10 mouse cellular contexts compared by ENCODE assay signal in genomic region chr19:47485997-47486566, GRCm38 (mm10). TPM values are rescaled to one million over a fixed set of nuclear protein-coding genes. Genes with fewer than 3 reads are reported as not detected.
DNase-seq lines count a peak whose midpoint lies in the region; ATAC-seq and TF ChIP-seq lines count a peak whose summit lies in the region.
"Had no signal": no experiment of that assay in that cellular context is flagged by ENCODE, and none has a peak within 500 bp of the region (broad histone marks: within the 10 kb centered on the region; RNA-seq: fewer than 3 reads in every experiment).

No protein-coding gene starts in this region.

- DNase-seq in cerebellum, adult 2 months = no peak
- DNase-seq in cerebellum, adult 11 months = no peak
- no peak for DNase-seq in lung, postnatal 36 days
- no peak for DNase-seq in liver, postnatal 0 days
- no peak for DNase-seq in ovary, postnatal 36 days (ENCODE audit: low spot score)
- DNase-seq: cerebellum, postnatal 36 days had no signal

- no peak for TF ChIP-seq EP300 in liver, postnatal 0 days (IDR thresholded peaks at IDR 0.05; ENCODE audit: low read depth)

- H3K27ac ChIP-seq in cerebellum, adult 2 months (ENCODE audit: insufficient read depth, low read length) = 0 out of 2 replicates have a peak overlapping the region, but pooled peaks have one; percentile 14
- no peak overlapping the region for H3K27ac ChIP-seq in lung, embryonic 15.5 days
- peak overlapping the region; percentile 93 to 95 for H3K27ac ChIP-seq in heart, embryonic 14.5 days (replicated peaks in 1 of 2; ENCODE audit: control insufficient read depth in 1 of 2, insufficient read depth in 1 of 2, low read depth in 2 of 2, low read length in 2 of 2)
- 0 out of 2 replicates have a peak overlapping the region, but pooled peaks have one; percentile 26 for H3K27ac ChIP-seq in small intestine, adult 2 months (ENCODE audit: insufficient read depth, low read depth, low read length)
- H3K27ac ChIP-seq in liver, postnatal 0 days (ENCODE audit: low read depth) = no peak overlapping the region
- H3K27ac ChIP-seq: neural tube, embryonic 13.5 days had no signal

- TF ChIP-seq CTCF in cerebellum, adult 2 months (IDR thresholded peaks at IDR 0.05; ENCODE audit: borderline replicate concordance, insufficient read depth, low read depth, low read length) = no peak
- no peak for TF ChIP-seq CTCF in small intestine, adult 2 months (IDR thresholded peaks at IDR 0.05; ENCODE audit: extremely low read depth, insufficient read length, insufficient replicate concordance, low read depth, low read length)
- TF ChIP-seq CTCF in liver, postnatal 0 days (IDR thresholded peaks at IDR 0.05; ENCODE audit: low read depth) = no peak

- H3K4me1 ChIP-seq in cerebellum, adult 2 months (ENCODE audit: control insufficient read depth, insufficient read depth, low read length) = no peaks in the 10 kb centered on the region; the same call in 1 of the 2 replicates
- peaks cover 7% of the 10 kb centered on the region; the same call in 1 of the 2 replicates for H3K4me1 ChIP-seq in lung, embryonic 15.5 days
- peaks cover 16 to 19% of the 10 kb centered on the region in 2 experiments for H3K4me1 ChIP-seq in heart, embryonic 14.5 days (ENCODE audit: control insufficient read depth in 2 of 2, insufficient read depth in 2 of 2, low read length in 2 of 2)
- H3K4me1 ChIP-seq in small intestine, adult 2 months (ENCODE audit: control insufficient read depth, insufficient read depth, insufficient read length, low read length) = peaks cover 4% of the 10 kb centered on the region; the same call in 1 of the 2 replicates
- no peaks in the 10 kb centered on the region for H3K4me1 ChIP-seq in liver, postnatal 0 days (ENCODE audit: insufficient read depth)

- no peaks in the 10 kb centered on the region for H3K9me3 ChIP-seq in lung, embryonic 15.5 days
- peaks cover 11% of the 10 kb centered on the region for H3K9me3 ChIP-seq in heart, embryonic 14.5 days (ENCODE audit: control insufficient read depth, low read length)
- peaks cover 11% of the 10 kb centered on the region for H3K9me3 ChIP-seq in liver, postnatal 0 days (ENCODE audit: low read length)

- TF ChIP-seq POLR2A in cerebellum, adult 2 months (IDR thresholded peaks at IDR 0.05; ENCODE audit: borderline replicate concordance, insufficient read depth, low read length) = no peak
- TF ChIP-seq POLR2A in small intestine, adult 2 months (IDR thresholded peaks at IDR 0.05; ENCODE audit: low read depth, low read length) = no peak

- H3K27me3 ChIP-seq in cerebellum, adult 2 months (ENCODE audit: control insufficient read depth, insufficient read depth, low read length) = no peaks in the 10 kb centered on the region
- no peaks in the 10 kb centered on the region for H3K27me3 ChIP-seq in lung, embryonic 15.5 days
- H3K27me3 ChIP-seq in heart, embryonic 14.5 days (ENCODE audit: control insufficient read depth, insufficient read depth, low read length) = no peaks in the 10 kb centered on the region
- no peaks in the 10 kb centered on the region for H3K27me3 ChIP-seq in small intestine, adult 2 months (ENCODE audit: control insufficient read depth, insufficient read depth, low read length)
- H3K27me3 ChIP-seq in liver, postnatal 0 days (ENCODE audit: insufficient read depth, low read length) = no peaks in the 10 kb centered on the region
- H3K27me3 ChIP-seq: neural tube, embryonic 13.5 days had no signal

- H3K9ac ChIP-seq in lung, embryonic 15.5 days = no peak overlapping the region
- H3K9ac ChIP-seq in heart, embryonic 14.5 days (ENCODE audit: low read length) = peak overlapping the region; percentile 48
- no peak overlapping the region for H3K9ac ChIP-seq in liver, postnatal 0 days (replicated peaks)
- H3K9ac ChIP-seq: neural tube, embryonic 13.5 days had no signal

- H3K4me2 ChIP-seq in lung, embryonic 15.5 days = peak overlapping the region; percentile 14
- H3K4me2 ChIP-seq in heart, embryonic 14.5 days (ENCODE audit: low read length) = peak overlapping the region; percentile 52
- no peak overlapping the region for H3K4me2 ChIP-seq in liver, postnatal 0 days (ENCODE audit: low read depth, low read length)
- H3K4me2 ChIP-seq: neural tube, embryonic 13.5 days had no signal

- 26% methylated on average over 9 of the region's 9 CpGs for WGBS in cerebellum, adult 2 months
- 24% methylated on average over 9 of the region's 9 CpGs for WGBS in lung, embryonic 15.5 days
- WGBS in heart, embryonic 14.5 days = 11% methylated on average over 9 of the region's 9 CpGs
- WGBS in small intestine, adult 2 months = 37% methylated on average over 9 of the region's 9 CpGs
- WGBS in liver, postnatal 0 days (ENCODE audit: insufficient replicate concordance) = 27% methylated on average over 9 of the region's 9 CpGs

- no peak overlapping the region for H3K4me3 ChIP-seq in cerebellum, adult 2 months (replicated peaks; ENCODE audit: insufficient read depth, low read depth, low read length)
- no peak overlapping the region for H3K4me3 ChIP-seq in lung, embryonic 15.5 days
- H3K4me3 ChIP-seq in heart, embryonic 14.5 days (ENCODE audit: control insufficient read depth in 1 of 2, insufficient read depth in 1 of 2, low read depth in 1 of 2, low read length in 2 of 2) = peak overlapping the region in 1 of 2 experiments; percentile 14; a peak in 2 of 4 replicates
- no peak overlapping the region for H3K4me3 ChIP-seq in small intestine, adult 2 months (ENCODE audit: low read depth, low read length)
- no peak overlapping the region for H3K4me3 ChIP-seq in liver, postnatal 0 days (ENCODE audit: low read depth, low read length)
- H3K4me3 ChIP-seq: neural tube, embryonic 13.5 days had no signal

- peak; percentile 67; the same call in 1 of the 2 replicates for ATAC-seq in lung, embryonic 15.5 days (ENCODE audit: borderline replicate concordance, extremely low read depth, low FRiP score, low TSS enrichment)
- ATAC-seq in heart, embryonic 14.5 days (ENCODE audit: insufficient number of reproducible peaks, insufficient read depth, low FRiP score, low read depth) = peak; percentile 80
- no peak for ATAC-seq in liver, postnatal 0 days

- no peaks in the 10 kb centered on the region for H3K36me3 ChIP-seq in lung, embryonic 15.5 days
- H3K36me3 ChIP-seq in heart, embryonic 14.5 days (ENCODE audit: control insufficient read depth, insufficient read depth, low read length) = no peaks in the 10 kb centered on the region
- H3K36me3 ChIP-seq in small intestine, adult 2 months (ENCODE audit: control insufficient read depth, insufficient read depth, low read length) = no peaks in the 10 kb centered on the region
- H3K36me3 ChIP-seq in liver, postnatal 0 days (replicated peaks; ENCODE audit: insufficient read depth, low read length) = no peaks in the 10 kb centered on the region
- H3K36me3 ChIP-seq: neural tube, embryonic 13.5 days had no signal

RNA-seq across cellular contexts. Expression of gene Sh3pxd2a, which starts 21.9 kb away (rescaled TPM):
- 7.3 and 7.9 TPM in 2 replicates for polyA plus RNA-seq in cerebellum, adult 2 months (2012; rRNA removed)
- polyA plus RNA-seq in lung, embryonic 15.5 days (2015; fragmentation: Nextera tagmentation; extraction: Ambion mirVana) = 6.8 and 7.1 TPM in 2 replicates
- 8.5 and 9.7 TPM in 2 replicates for polyA plus RNA-seq in heart, embryonic 14.5 days (2014; fragmentation: Nextera tagmentation; extraction: Ambion mirVana)
- polyA plus RNA-seq in small intestine, adult 2 months (2012; rRNA removed) = 6.2 and 6.3 TPM in 2 replicates
- 0.82 and 0.95 TPM in 2 replicates for polyA plus RNA-seq in liver, postnatal 0 days (2015; fragmentation: Nextera tagmentation; extraction: Ambion mirVana)

RNA-seq across cellular contexts. Expression of gene Stn1, which starts 51.2 kb away (rescaled TPM):
- 10.1 and 10.7 TPM in 2 replicates for polyA plus RNA-seq in cerebellum, adult 2 months (2012; rRNA removed)
- polyA plus RNA-seq in lung, embryonic 15.5 days (2015; fragmentation: Nextera tagmentation; extraction: Ambion mirVana) = 55.9 TPM in 2 replicates
- polyA plus RNA-seq in heart, embryonic 14.5 days (2014; fragmentation: Nextera tagmentation; extraction: Ambion mirVana) = 38.2 and 38.9 TPM in 2 replicates
- polyA plus RNA-seq in small intestine, adult 2 months (2012; rRNA removed) = 9.2 and 15.0 TPM in 2 replicates
- 4.4 and 5.4 TPM in 2 replicates for polyA plus RNA-seq in liver, postnatal 0 days (2015; fragmentation: Nextera tagmentation; extraction: Ambion mirVana)

Comparison
In these comparisons a context has a peak if more than half of its experiments do, and no peak if none do; other contexts are left out.
1. H3K27ac ChIP-seq: peak in cerebellum, adult 2 months (single experiment), heart, embryonic 14.5 days (2 of 2) and small intestine, adult 2 months (single experiment); none in lung, embryonic 15.5 days (single experiment) and liver, postnatal 0 days (single experiment).